Comparison of ENCODE assay signal across 8 mouse cellular contexts in genomic region chr8:48554762-48555545, GRCm38 (mm10).
DNase-seq lines count a peak whose midpoint lies in the region; ATAC-seq and TF ChIP-seq lines count a peak whose summit lies in the region.

No protein-coding gene starts in this region.

- H3K4me1 ChIP-seq in E14TG2a.4 (replicated peaks; ENCODE audit: low read depth, low read length) = peaks cover 23% of the 10 kb centered on the region
- no peaks in the 10 kb centered on the region for H3K4me1 ChIP-seq in brown adipose tissue, adult 24 weeks (ENCODE audit: control insufficient read depth, insufficient read depth, insufficient read length, low read length)
- peaks cover 28% of the 10 kb centered on the region for H3K4me1 ChIP-seq in forebrain, embryonic 15.5 days
- no peaks in the 10 kb centered on the region for H3K4me1 ChIP-seq in liver, embryonic 16.5 days (ENCODE audit: control insufficient read depth, low read depth, low read length)

- H3K27me3 ChIP-seq in E14TG2a.4 (ENCODE audit: insufficient read depth, low read length) = no peaks in the 10 kb centered on the region
- no peaks in the 10 kb centered on the region for H3K27me3 ChIP-seq in forebrain, embryonic 15.5 days
- peaks cover 19% of the 10 kb centered on the region for H3K27me3 ChIP-seq in liver, embryonic 16.5 days (ENCODE audit: control insufficient read depth, insufficient read depth, low read depth, low read length)

- H3K9ac ChIP-seq in forebrain, embryonic 15.5 days (replicated peaks) = peak overlapping the region; percentile 61
- H3K9ac ChIP-seq in liver, embryonic 16.5 days (ENCODE audit: low read depth, low read length) = peak overlapping the region; percentile 55

- peak overlapping the region; percentile 91 for H3K4me3 ChIP-seq in E14TG2a.4 (replicated peaks; ENCODE audit: low read length)
- peak overlapping the region; percentile 42 for H3K4me3 ChIP-seq in brown adipose tissue, adult 24 weeks (ENCODE audit: insufficient read depth, low read depth, low read length)
- peak overlapping the region; percentile 64 for H3K4me3 ChIP-seq in forebrain, embryonic 15.5 days
- H3K4me3 ChIP-seq in liver, embryonic 16.5 days (ENCODE audit: low read depth, low read length) = peak overlapping the region; percentile 61

- WGBS in forebrain, embryonic 15.5 days = under 1% methylated on average over 84 of the region's 86 CpGs
- WGBS in liver, embryonic 16.5 days (ENCODE audit: insufficient replicate concordance) = under 1% methylated on average over 71 of the region's 86 CpGs

- intact Hi-C loops in heart, postnatal 14 days (cut with DNase I) = loop anchor here (10.0 kb wide), 1 partner anchor 290 kb away; the partner anchor contains the start of gene Tenm3

- H3K27ac ChIP-seq in brown adipose tissue, adult 24 weeks (replicated peaks; ENCODE audit: low read depth, low read length) = no peak overlapping the region
- H3K27ac ChIP-seq in forebrain, embryonic 15.5 days (replicated peaks) = peak overlapping the region; percentile 89
- peak overlapping the region; percentile 77 for H3K27ac ChIP-seq in liver, embryonic 16.5 days (ENCODE audit: low read length)

- no peaks in the 10 kb centered on the region for H3K9me3 ChIP-seq in E14TG2a.4 (ENCODE audit: low read length)
- no peaks in the 10 kb centered on the region for H3K9me3 ChIP-seq in forebrain, embryonic 15.5 days
- no peaks in the 10 kb centered on the region for H3K9me3 ChIP-seq in liver, embryonic 16.5 days (replicated peaks; ENCODE audit: control insufficient read depth, low read length)

- ATAC-seq in forebrain, embryonic 15.5 days (replicated peaks) = peak; percentile 97
- peak; percentile 91 for ATAC-seq in liver, embryonic 16.5 days (ENCODE audit: low read depth)

- DNase-seq in heart, postnatal 14 days = peak; percentile 71 to 75
- DNase-seq in kidney, postnatal 36 days = peak; percentile 45 to 68
- peak; percentile 84 for DNase-seq in retina, embryonic 14.5 days (ENCODE audit: low spot score)
- DNase-seq in urinary bladder, postnatal 4 days (ENCODE audit: low spot score in 2 of 2) = peak; percentile 71 to 76

- peak overlapping the region; percentile 90 for H3K4me2 ChIP-seq in forebrain, embryonic 15.5 days (replicated peaks)
- peak overlapping the region; percentile 52 for H3K4me2 ChIP-seq in liver, embryonic 16.5 days (ENCODE audit: low read depth, low read length)

- H3K36me3 ChIP-seq in E14TG2a.4 (ENCODE audit: insufficient read depth, low read length) = no peaks in the 10 kb centered on the region
- H3K36me3 ChIP-seq in forebrain, embryonic 15.5 days = no peaks in the 10 kb centered on the region
- H3K36me3 ChIP-seq in liver, embryonic 16.5 days (ENCODE audit: control insufficient read depth, insufficient read depth) = no peaks in the 10 kb centered on the region

- no peak for TF ChIP-seq CTCF in E14TG2a.4 (conservative IDR thresholded peaks at IDR 0.05; ENCODE audit: low read length)
